Mouse (Mus musculus): ENCODE measurements at regions not wholly inside any gene's neighbourhood (a gene's known extent, or its start where the extent isn't known, plus 50 kb on each side); places are given as distances from the start of the nearest gene placed in this dataset.
"Not testable (repeated sequence)": the region's sequence is repeated elsewhere in the genome, so short reads cannot be mapped to it uniquely, and the experiment has no call there.

DNA sequence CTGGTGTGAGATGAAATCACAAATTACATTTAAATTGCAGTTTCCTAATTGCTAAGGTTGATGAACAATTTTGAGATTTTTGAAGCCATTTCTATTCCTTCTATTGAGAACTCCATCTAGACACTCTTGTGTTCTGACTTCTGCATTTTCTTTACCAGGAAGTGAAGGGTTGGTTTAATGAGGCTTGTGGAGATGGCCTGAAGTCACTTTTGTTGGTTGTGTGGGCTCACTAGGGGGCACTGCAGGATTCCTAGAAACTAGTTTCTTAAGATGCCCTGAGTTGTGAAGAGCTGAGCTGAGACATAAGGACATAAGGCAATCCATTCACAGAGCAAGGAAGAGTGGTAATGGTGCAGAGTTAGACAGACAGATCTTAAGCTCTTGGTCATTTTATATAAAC is 713.7 kb upstream of the Olfr1507 start:
- TF ChIP-seq CTCF, EP300 (IDR thresholded peaks at IDR 0.05): not testable (repeated sequence)

All from lung, postnatal 0 days (tissue).